Mouse (Mus musculus) testis, adult 10 weeks (tissue): ENCODE measurements around the gene Gm3233. TPM values are rescaled to one million over a fixed set of nuclear protein-coding genes. Genes with fewer than 3 reads are reported as not detected.

Source experiments
- polyA plus RNA-seq: library from polyadenylated mRNA; stranded (reverse); fragments of 350-450 nt; fragmentation: Illumina TruSeq; extraction: RNeasy Lipid Tissue Mini Kit (QIAGEN cat#74804); gene quantifications from one replicate; pipeline ENCODE4 v1.2.3, GENCODE M21; 2014; ENCODE audit warnings: low read depth, low replicate concordance

Gm3233 gene
- polyA plus RNA-seq: not detected

GRCm38 (mm10) chr10:77759582-77759981 lies at the start of gene Gm3233:
Gm3233 (minus strand) TSS chr10:77759682.

GRCm38 (mm10) chr10:77798921-77799508 lies 39.5 kb upstream of the Gm3233 start, which contains the start of gene Gm19668:
Gm19668 (minus strand) TSS chr10:77799133.

GRCm38 (mm10) chr10:77794976-77795375 lies 35.5 kb upstream of the Gm3233 start, which contains the start of gene Gm9639:
Gm9639 (minus strand) TSS chr10:77795076.

GRCm38 (mm10) chr10:77787876-77788275 lies 28.4 kb upstream of the Gm3233 start, which contains the start of gene Gm7137:
Gm7137 (minus strand) TSS chr10:77788200.

GRCm38 (mm10) chr10:77782442-77782841 lies 23.0 kb upstream of the Gm3233 start, which contains the start of gene Gm3250:
Gm3250 (minus strand) TSS chr10:77782542.

GRCm38 (mm10) chr10:77776844-77777243 lies 17.4 kb upstream of the Gm3233 start, which contains the start of gene Gm7138:
Gm7138 (minus strand) TSS chr10:77776944.

GRCm38 (mm10) chr10:77771225-77771624 lies 11.7 kb upstream of the Gm3233 start, which contains the start of gene Gm3238:
Gm3238 (minus strand) TSS chr10:77771325.

GRCm38 (mm10) chr10:77751254-77751653 lies 8.2 kb downstream of the Gm3233 start, which contains the start of gene Gm9736:
Gm9736 (minus strand) TSS chr10:77751354.

GRCm38 (mm10) chr10:77741924-77742688 lies 17.4 kb downstream of the Gm3233 start, which contains the start of gene Gm18596:
Gm18596 (minus strand) TSS chr10:77742638.

GRCm38 (mm10) chr10:77726186-77726585 lies 33.3 kb downstream of the Gm3233 start, which contains the start of gene Gm10100:
Gm10100 (plus strand) TSS chr10:77726486.

GRCm38 (mm10) chr10:77720299-77720698 lies 39.2 kb downstream of the Gm3233 start, which contains the start of gene Krtap12-1:
Krtap12-1 (plus strand) TSS chr10:77720599.

GRCm38 (mm10) chr10:77715507-77715906 lies 44.0 kb downstream of the Gm3233 start, which contains the start of gene Gm10142:
Gm10142 (plus strand) TSS chr10:77715807.

GRCm38 (mm10) chr10:77711157-77711556 lies 48.3 kb downstream of the Gm3233 start, which contains the start of gene Gm10024:
Gm10024 (plus strand) TSS chr10:77711457.

Other genes starting within 250 kb of the Gm3233 start
- gene Fam207a, start 243.9 kb downstream of the Gm3233 start, polyA plus RNA-seq: 0.78 TPM
- gene Itgb2, start 229.4 kb downstream of the Gm3233 start, polyA plus RNA-seq: 0.36 TPM
- gene Pttg1ip, start 178.0 kb downstream of the Gm3233 start, polyA plus RNA-seq: 53.7 TPM
- 32.2 TPM for gene Sumo3, start 153.6 kb downstream of the Gm3233 start, polyA plus RNA-seq
- 10.3 TPM for gene Gm49325, start 153.5 kb downstream of the Gm3233 start, polyA plus RNA-seq
- gene Ube2g2, start 137.4 kb downstream of the Gm3233 start, polyA plus RNA-seq: 19.1 TPM
- not detected for gene Tspear, start 73.1 kb downstream of the Gm3233 start, polyA plus RNA-seq
- gene Gm19402, start 68.9 kb downstream of the Gm3233 start, polyA plus RNA-seq: not detected
- gene Gm9508, start 62.4 kb downstream of the Gm3233 start, polyA plus RNA-seq: not detected
- gene Gm10272, start 53.1 kb downstream of the Gm3233 start, polyA plus RNA-seq: not detected
- gene Gm10024, start 48.2 kb downstream of the Gm3233 start, polyA plus RNA-seq: not detected
- gene Gm10142, start 43.9 kb downstream of the Gm3233 start, polyA plus RNA-seq: not detected
- not detected for gene Krtap12-1, start 39.1 kb downstream of the Gm3233 start, polyA plus RNA-seq
- gene Gm10100, start 33.2 kb downstream of the Gm3233 start, polyA plus RNA-seq: not detected
- gene Gm18596, start 17.0 kb downstream of the Gm3233 start, polyA plus RNA-seq: not detected
- gene Gm9736, start 8.3 kb downstream of the Gm3233 start, polyA plus RNA-seq: not detected
- gene Gm3238, start 11.6 kb upstream of the Gm3233 start, polyA plus RNA-seq: not detected
- not detected for gene Gm7138, start 17.3 kb upstream of the Gm3233 start, polyA plus RNA-seq
- not detected for gene Gm3250, start 22.9 kb upstream of the Gm3233 start, polyA plus RNA-seq
- gene Gm7137, start 28.5 kb upstream of the Gm3233 start, polyA plus RNA-seq: not detected
- not detected for gene Gm9639, start 35.4 kb upstream of the Gm3233 start, polyA plus RNA-seq
- not detected for gene Gm19668, start 39.5 kb upstream of the Gm3233 start, polyA plus RNA-seq
- not detected for gene Gm9507, start 52.2 kb upstream of the Gm3233 start, polyA plus RNA-seq
- not detected for gene Gm2696, start 55.0 kb upstream of the Gm3233 start, polyA plus RNA-seq
- not detected for gene Krtap10-4, start 67.4 kb upstream of the Gm3233 start, polyA plus RNA-seq
- gene Krtap10-10, start 76.3 kb upstream of the Gm3233 start, polyA plus RNA-seq: not detected
- gene Gm36176, start 87.1 kb upstream of the Gm3233 start, polyA plus RNA-seq: not detected
- not detected for gene Gm10318, start 93.2 kb upstream of the Gm3233 start, polyA plus RNA-seq
- not detected for gene Gm3285, start 102.3 kb upstream of the Gm3233 start, polyA plus RNA-seq
- gene Lrrc3, start 142.9 kb upstream of the Gm3233 start, polyA plus RNA-seq: 0.15 TPM
- gene Trpm2, start 210.9 kb upstream of the Gm3233 start, polyA plus RNA-seq: not detected
- gene 1810043G02Rik, start 218.8 kb upstream of the Gm3233 start, polyA plus RNA-seq: 1.4 TPM